Mouse (Mus musculus): Measurements from ENCODE around the gene C1qbp. TPM values are rescaled to one million over a fixed set of nuclear protein-coding genes. Genes with fewer than 3 reads are reported as not detected.

Gene C1qbp
- polyA plus RNA-seq (2012; ENCODE audit: low replicate concordance) = 727 and 884 TPM in 2 replicates

GRCm38 (mm10) chr11:70982557-70983228 is at the start of gene C1qbp:
TSS of gene C1qbp (minus strand) at chr11:70983026.

GRCm38 (mm10) chr11:71019201-71020068 is 36.6 kb upstream of the C1qbp start, which contains the start of the genes Mis12 and Derl2:
TSS of gene Mis12 (plus strand) at chr11:71019611.
TSS of gene Derl2 (minus strand) at chr11:71019841.

GRCm38 (mm10) chr11:71004316-71004773 is 21.5 kb upstream of the C1qbp start, which contains the start of gene Dhx33:
TSS of gene Dhx33 (minus strand) at chr11:71004437.

GRCm38 (mm10) chr11:70969821-70970559 is 12.8 kb downstream of the C1qbp start, which contains the start of the genes Nup88 and Rpain:
TSS of gene Nup88 (minus strand) at chr11:70969973.
TSS of gene Rpain (plus strand) at chr11:70970213.

Other genes with a start within 250 kb of the C1qbp start
- 0.96 and 1.0 TPM in 2 replicates for gene Zfp3, start 218.8 kb downstream of the C1qbp start, polyA plus RNA-seq (2012; ENCODE audit: low replicate concordance)
- gene Scimp, start 170.4 kb downstream of the C1qbp start, polyA plus RNA-seq (2012; ENCODE audit: low replicate concordance) = 2.1 TPM in 1 of 2 replicates, not detected in the other
- 41.5 and 47.7 TPM in 2 replicates for gene Rabep1, start 138.2 kb downstream of the C1qbp start, polyA plus RNA-seq (2012; ENCODE audit: low replicate concordance)
- 43.6 and 77.7 TPM in 2 replicates for gene Nup88, start 13.1 kb downstream of the C1qbp start, polyA plus RNA-seq (2012; ENCODE audit: low replicate concordance)
- gene Rpain, start 12.8 kb downstream of the C1qbp start, polyA plus RNA-seq (2012; ENCODE audit: low replicate concordance) = 4.7 and 9.9 TPM in 2 replicates
- gene Dhx33, start 21.4 kb upstream of the C1qbp start, polyA plus RNA-seq (2012; ENCODE audit: low replicate concordance) = 4.8 and 20.8 TPM in 2 replicates
- gene Mis12, start 36.6 kb upstream of the C1qbp start, polyA plus RNA-seq (2012; ENCODE audit: low replicate concordance) = 1.1 and 3.0 TPM in 2 replicates
- 10.7 and 33.8 TPM in 2 replicates for gene Derl2, start 36.8 kb upstream of the C1qbp start, polyA plus RNA-seq (2012; ENCODE audit: low replicate concordance)
- gene 6330403K07Rik, start 50.5 kb upstream of the C1qbp start, polyA plus RNA-seq (2012; ENCODE audit: low replicate concordance) = 0.11 TPM in 1 of 2 replicates, not detected in the other
- gene Nlrp1a, start 161.7 kb upstream of the C1qbp start, polyA plus RNA-seq (2012; ENCODE audit: low replicate concordance) = not detected in 2 replicates
- gene Nlrp1b, start 247.7 kb upstream of the C1qbp start, polyA plus RNA-seq (2012; ENCODE audit: low replicate concordance) = not detected in 2 replicates